Mouse (Mus musculus): ENCODE data around the gene Dicer1. TPM values are rescaled to one million over a fixed set of nuclear protein-coding genes. Genes with fewer than 3 reads are reported as not detected.
"Not testable (repeated sequence)": the region's sequence is repeated elsewhere in the genome, so short reads cannot be mapped to it uniquely, and the experiment has no call there.

Gene Dicer1
- polyA plus RNA-seq, 1 experiment from 2014 or later, result 24.6 TPM

- 87% methylated on average over 10 of the region's 10 CpGs for WGBS
- ATAC-seq (replicated peaks; ENCODE audit: low FRiP score, low TSS enrichment, low read depth), result no peak
- peaks cover 8% of the 10 kb centered on the region for H3K4me1 ChIP-seq (replicated peaks; ENCODE audit: control insufficient read depth, insufficient read depth, low read length)
- no peak overlapping the region for H3K9ac ChIP-seq (ENCODE audit: low read length)
- no peaks in the 10 kb centered on the region for H3K9me3 ChIP-seq (ENCODE audit: control insufficient read depth, low read length)
- H3K27me3 ChIP-seq (replicated peaks; ENCODE audit: control insufficient read depth, insufficient read depth, low read length), result no peaks in the 10 kb centered on the region
- H3K36me3 ChIP-seq (ENCODE audit: control insufficient read depth, insufficient read depth, low read length), result peaks cover 26% of the 10 kb centered on the region
- H3K4me3 ChIP-seq (ENCODE audit: low read depth, low read length), result no peak overlapping the region
- DNase-seq (ENCODE audit: low spot score), result no peak
- no peak overlapping the region for H3K27ac ChIP-seq (ENCODE audit: low read depth)
- no peak overlapping the region for H3K4me2 ChIP-seq (ENCODE audit: low read length)
Measured at GRCm38 (mm10) chr12:104737666-104738065, 14.1 kb downstream of the Dicer1 start.

- Histone ChIP-seq H3K27ac (ENCODE audit: low read depth) (no peak overlapping the region), H3K4me2 (ENCODE audit: low read length) (no peak overlapping the region), H3K36me3 (ENCODE audit: control insufficient read depth, insufficient read depth, low read length) (peaks cover 42% of the 10 kb centered on the region), H3K4me3 (ENCODE audit: low read depth, low read length) (no peak overlapping the region), H3K9me3 (ENCODE audit: control insufficient read depth, low read length) (no peaks in the 10 kb centered on the region), H3K4me1 (replicated peaks; ENCODE audit: control insufficient read depth, insufficient read depth, low read length) (peaks cover under 1% of the 10 kb centered on the region; the same call in 1 of the 2 replicates), H3K27me3 (replicated peaks; ENCODE audit: control insufficient read depth, insufficient read depth, low read length) (no peaks in the 10 kb centered on the region), H3K9ac (ENCODE audit: low read length) (no peak overlapping the region)
- DNase-seq (ENCODE audit: low spot score) (no peak), ATAC-seq (replicated peaks; ENCODE audit: low FRiP score, low TSS enrichment, low read depth) (no peak)
- 64% methylated on average over 3 of the region's 3 CpGs for WGBS
Measured at GRCm38 (mm10) chr12:104735993-104736395, 15.8 kb downstream of the Dicer1 start.

- ATAC-seq (replicated peaks; ENCODE audit: low FRiP score, low TSS enrichment, low read depth) (no peak), DNase-seq (ENCODE audit: low spot score) (no peak)
- Histone ChIP-seq H3K4me3 (ENCODE audit: low read depth, low read length) (no peak overlapping the region), H3K9me3 (ENCODE audit: control insufficient read depth, low read length) (no peaks in the 10 kb centered on the region), H3K4me2 (ENCODE audit: low read length) (no peak overlapping the region), H3K36me3 (ENCODE audit: control insufficient read depth, insufficient read depth, low read length) (peaks cover 67% of the 10 kb centered on the region), H3K9ac (ENCODE audit: low read length) (no peak overlapping the region), H3K4me1 (replicated peaks; ENCODE audit: control insufficient read depth, insufficient read depth, low read length) (no peaks in the 10 kb centered on the region), H3K27ac (ENCODE audit: low read depth) (no peak overlapping the region), H3K27me3 (replicated peaks; ENCODE audit: control insufficient read depth, insufficient read depth, low read length) (no peaks in the 10 kb centered on the region)
Measured at GRCm38 (mm10) chr12:104733165-104733564, 18.6 kb downstream of the Dicer1 start.

DNA sequence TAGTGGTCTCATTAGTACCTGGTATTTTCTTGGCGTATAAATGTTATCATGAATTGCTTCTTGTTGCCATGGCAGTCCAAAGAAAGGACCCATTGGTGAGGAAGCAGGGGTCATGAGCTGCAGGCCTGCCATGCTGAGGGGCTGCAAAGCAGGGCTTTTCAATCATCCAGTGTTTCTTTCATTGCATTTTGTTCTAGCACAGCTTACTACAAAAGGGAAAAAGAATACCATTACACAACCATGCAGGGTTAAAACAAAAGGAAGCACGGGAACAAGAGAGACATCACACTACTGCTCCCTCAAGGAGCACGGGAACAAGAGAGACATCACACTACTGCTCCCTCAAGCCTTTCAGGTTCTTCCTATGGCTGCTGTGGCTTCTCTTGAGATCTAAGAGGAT lies 20.0 kb downstream of the Dicer1 start:
- no peaks in the 10 kb centered on the region for H3K4me1 ChIP-seq (replicated peaks; ENCODE audit: control insufficient read depth, insufficient read depth, low read length)
- no peaks in the 10 kb centered on the region for H3K9me3 ChIP-seq (ENCODE audit: control insufficient read depth, low read length)
- ATAC-seq (replicated peaks; ENCODE audit: low FRiP score, low TSS enrichment, low read depth), result no peak
- H3K27me3 ChIP-seq (replicated peaks; ENCODE audit: control insufficient read depth, insufficient read depth, low read length), result no peaks in the 10 kb centered on the region
- H3K36me3 ChIP-seq (ENCODE audit: control insufficient read depth, insufficient read depth, low read length), result peaks cover 75% of the 10 kb centered on the region
- no peak overlapping the region for H3K4me2 ChIP-seq (ENCODE audit: low read length)
- H3K27ac ChIP-seq (ENCODE audit: low read depth), result no peak overlapping the region
- H3K4me3 ChIP-seq (ENCODE audit: low read depth, low read length), result no peak overlapping the region
- 79% methylated on average over 3 of the region's 3 CpGs for WGBS
- DNase-seq (ENCODE audit: low spot score), result no peak
- H3K9ac ChIP-seq (ENCODE audit: low read length), result no peak overlapping the region

- 87% methylated on average over 2 of the region's 2 CpGs for WGBS
- not testable (repeated sequence) for H3K4me3 ChIP-seq (ENCODE audit: low read depth, low read length); H3K27me3 ChIP-seq (replicated peaks; ENCODE audit: control insufficient read depth, insufficient read depth, low read length); DNase-seq (ENCODE audit: low spot score); H3K9me3 ChIP-seq (ENCODE audit: control insufficient read depth, low read length); H3K4me1 ChIP-seq (replicated peaks; ENCODE audit: control insufficient read depth, insufficient read depth, low read length); H3K4me2 ChIP-seq (ENCODE audit: low read length); ATAC-seq (replicated peaks; ENCODE audit: low FRiP score, low TSS enrichment, low read depth); H3K9ac ChIP-seq (ENCODE audit: low read length); H3K27ac ChIP-seq (ENCODE audit: low read depth)
- H3K36me3 ChIP-seq (ENCODE audit: control insufficient read depth, insufficient read depth, low read length), result peaks cover 85% of the 10 kb centered on the region
Measured at GRCm38 (mm10) chr12:104726436-104726835, 25.3 kb downstream of the Dicer1 start.

DNA sequence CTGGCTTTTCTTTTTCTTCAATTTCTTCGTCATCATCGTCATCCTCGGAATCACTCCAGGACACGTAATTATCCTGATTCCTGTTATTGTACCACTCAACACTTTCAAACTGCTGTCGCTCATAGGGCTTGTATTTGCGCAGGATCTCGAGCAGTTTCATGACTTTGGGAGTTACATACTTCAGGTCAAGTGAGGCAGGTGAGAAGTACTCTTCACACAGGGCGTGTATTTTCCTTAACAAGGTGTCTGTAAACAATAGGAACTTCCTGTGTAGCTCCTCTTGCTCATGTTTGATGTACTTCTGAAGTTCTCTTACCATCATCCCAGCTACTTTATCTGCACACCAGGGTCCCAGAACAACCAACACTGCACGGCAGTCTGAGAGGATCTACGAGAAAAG lies 29.7 kb downstream of the Dicer1 start:
- Histone ChIP-seq H3K4me3 (ENCODE audit: low read depth, low read length) (no peak overlapping the region), H3K27ac (ENCODE audit: low read depth) (no peak overlapping the region), H3K4me1 (replicated peaks; ENCODE audit: control insufficient read depth, insufficient read depth, low read length) (no peaks in the 10 kb centered on the region), H3K36me3 (ENCODE audit: control insufficient read depth, insufficient read depth, low read length) (peaks cover 75% of the 10 kb centered on the region), H3K9me3 (ENCODE audit: control insufficient read depth, low read length) (no peaks in the 10 kb centered on the region), H3K9ac (ENCODE audit: low read length) (no peak overlapping the region), H3K4me2 (ENCODE audit: low read length) (no peak overlapping the region), H3K27me3 (replicated peaks; ENCODE audit: control insufficient read depth, insufficient read depth, low read length) (no peaks in the 10 kb centered on the region)
- no peak for ATAC-seq (replicated peaks; ENCODE audit: low FRiP score, low TSS enrichment, low read depth)
- 93% methylated on average over 10 of the region's 10 CpGs for WGBS
- DNase-seq (ENCODE audit: low spot score), result no peak

- no peak overlapping the region for H3K4me2 ChIP-seq (ENCODE audit: low read length)
- H3K27me3 ChIP-seq (replicated peaks; ENCODE audit: control insufficient read depth, insufficient read depth, low read length), result no peaks in the 10 kb centered on the region
- no peaks in the 10 kb centered on the region for H3K4me1 ChIP-seq (replicated peaks; ENCODE audit: control insufficient read depth, insufficient read depth, low read length)
- H3K27ac ChIP-seq (ENCODE audit: low read depth), result no peak overlapping the region
- 76% methylated on average over 3 of the region's 3 CpGs for WGBS
- no peak overlapping the region for H3K9ac ChIP-seq (ENCODE audit: low read length)
- ATAC-seq (replicated peaks; ENCODE audit: low FRiP score, low TSS enrichment, low read depth), result no peak
- H3K9me3 ChIP-seq (ENCODE audit: control insufficient read depth, low read length), result no peaks in the 10 kb centered on the region
- H3K4me3 ChIP-seq (ENCODE audit: low read depth, low read length), result no peak overlapping the region
- no peak for DNase-seq (ENCODE audit: low spot score)
- peaks cover 75% of the 10 kb centered on the region for H3K36me3 ChIP-seq (ENCODE audit: control insufficient read depth, insufficient read depth, low read length)
Measured at GRCm38 (mm10) chr12:104721011-104721410, 30.7 kb downstream of the Dicer1 start.

- H3K36me3 ChIP-seq (ENCODE audit: control insufficient read depth, insufficient read depth, low read length), result peaks cover 74% of the 10 kb centered on the region
- H3K9me3 ChIP-seq (ENCODE audit: control insufficient read depth, low read length), result no peaks in the 10 kb centered on the region
- H3K4me3 ChIP-seq (ENCODE audit: low read depth, low read length), result no peak overlapping the region
- DNase-seq (ENCODE audit: low spot score) (no peak), ATAC-seq (replicated peaks; ENCODE audit: low FRiP score, low TSS enrichment, low read depth) (no peak)
- H3K9ac ChIP-seq (ENCODE audit: low read length), result no peak overlapping the region
- WGBS, result 81% methylated on average over 5 of the region's 5 CpGs
- H3K27ac ChIP-seq (ENCODE audit: low read depth), result no peak overlapping the region
- H3K4me1 ChIP-seq (replicated peaks; ENCODE audit: control insufficient read depth, insufficient read depth, low read length), result no peaks in the 10 kb centered on the region
- H3K27me3 ChIP-seq (replicated peaks; ENCODE audit: control insufficient read depth, insufficient read depth, low read length), result no peaks in the 10 kb centered on the region
- no peak overlapping the region for H3K4me2 ChIP-seq (ENCODE audit: low read length)
Measured at GRCm38 (mm10) chr12:104718956-104719355, 32.8 kb downstream of the Dicer1 start.

DNA sequence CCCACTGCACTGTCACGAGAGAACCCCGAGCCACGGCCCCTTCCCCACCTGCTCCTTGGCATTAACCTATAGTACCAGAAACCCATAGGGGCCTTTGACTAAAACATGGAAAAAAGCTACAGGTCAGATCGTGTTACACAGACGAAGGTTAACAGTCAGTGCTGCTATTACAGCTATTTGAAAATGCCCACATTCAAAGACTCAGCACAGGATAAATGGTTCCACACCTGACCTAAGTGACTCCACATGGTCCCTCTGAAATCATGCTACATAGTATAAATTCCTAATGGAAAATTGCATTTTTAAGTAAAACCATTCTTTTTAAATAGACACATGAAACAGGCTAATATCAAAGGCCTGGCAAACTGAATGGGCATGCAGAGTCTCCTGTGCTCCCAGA lies 35.3 kb downstream of the Dicer1 start:
- Histone ChIP-seq H3K4me1 (replicated peaks; ENCODE audit: control insufficient read depth, insufficient read depth, low read length) (no peaks in the 10 kb centered on the region), H3K36me3 (ENCODE audit: control insufficient read depth, insufficient read depth, low read length) (peaks cover 74% of the 10 kb centered on the region), H3K27ac (ENCODE audit: low read depth) (no peak overlapping the region), H3K9ac (ENCODE audit: low read length) (no peak overlapping the region), H3K4me2 (ENCODE audit: low read length) (no peak overlapping the region), H3K27me3 (replicated peaks; ENCODE audit: control insufficient read depth, insufficient read depth, low read length) (no peaks in the 10 kb centered on the region), H3K9me3 (ENCODE audit: control insufficient read depth, low read length) (no peaks in the 10 kb centered on the region), H3K4me3 (ENCODE audit: low read depth, low read length) (no peak overlapping the region)
- 81% methylated on average over 5 of the region's 5 CpGs for WGBS
- no peak for DNase-seq (ENCODE audit: low spot score)
- no peak for ATAC-seq (replicated peaks; ENCODE audit: low FRiP score, low TSS enrichment, low read depth)
